Mouse (Mus musculus) midbrain, embryonic 12.5 days (tissue): ENCODE measurements around the gene Siah1a. TPM values are rescaled to one million over a fixed set of nuclear protein-coding genes. Genes with fewer than 3 reads are reported as not detected.

Experiments used
- ATAC-seq: fragments of 200-750 bp; cut with Nextera tagmentation; 2 replicates; pipeline ENCODE4 v1.8.0; 2017; ENCODE audit warnings: low read depth, moderate TSS enrichment, moderate library complexity; ENCODE audit not compliant: low FRiP score
- H3K27ac ChIP-seq: fragments of 300-500 bp; sonication (generic); replicated peaks from 2 replicates; pipeline ENCODE4 v1.5.1; 2016; ENCODE audit warnings: mild to moderate bottlenecking
- H3K27me3 ChIP-seq: fragments of 300-500 bp; sonication (generic); 2 replicates; pipeline ENCODE4 v1.6.1; 2016; ENCODE audit warnings: mild to moderate bottlenecking
- H3K36me3 ChIP-seq: fragments of 300-500 bp; sonication (generic); 2 replicates; pipeline ENCODE4 v1.6.1; 2016
- H3K4me1 ChIP-seq: fragments of 300-500 bp; sonication (generic); 2 replicates; pipeline ENCODE4 v1.6.1; 2016
- H3K4me2 ChIP-seq: fragments of 300-500 bp; sonication (generic); replicated peaks from 2 replicates; pipeline ENCODE4 v1.6.1; 2016; ENCODE audit warnings: mild to moderate bottlenecking, moderate library complexity
- H3K4me3 ChIP-seq: fragments of 300-500 bp; sonication (generic); 2 replicates; pipeline ENCODE4 v1.5.1; 2016; ENCODE audit warnings: mild to moderate bottlenecking
- H3K9ac ChIP-seq: fragments of 300-500 bp; sonication (generic); replicated peaks from 2 replicates; pipeline ENCODE4 v1.6.1; 2016; ENCODE audit warnings: mild to moderate bottlenecking, moderate library complexity
- H3K9me3 ChIP-seq: fragments of 300-500 bp; sonication (generic); 2 replicates; pipeline ENCODE4 v1.6.1; 2016; ENCODE audit warnings: mild to moderate bottlenecking
- WGBS: fragments of 180-500 bp; shearing (Covaris S2); methylation state at CpG from one replicate; pipeline ENCODE4 v1.1.7; 2016; 5-methylcytosine and 5-hydroxymethylcytosine counted together
- polyA plus RNA-seq: library from polyadenylated mRNA; unstranded; fragments of >200 nt; fragmentation: Nextera tagmentation; extraction: Ambion mirVana; gene quantifications from 2 replicates; pipeline ENCODE4 v1.2.1, GENCODE M21; 2016

Gene Siah1a
- 89.8 and 95.7 TPM in 2 replicates for polyA plus RNA-seq

DNA sequence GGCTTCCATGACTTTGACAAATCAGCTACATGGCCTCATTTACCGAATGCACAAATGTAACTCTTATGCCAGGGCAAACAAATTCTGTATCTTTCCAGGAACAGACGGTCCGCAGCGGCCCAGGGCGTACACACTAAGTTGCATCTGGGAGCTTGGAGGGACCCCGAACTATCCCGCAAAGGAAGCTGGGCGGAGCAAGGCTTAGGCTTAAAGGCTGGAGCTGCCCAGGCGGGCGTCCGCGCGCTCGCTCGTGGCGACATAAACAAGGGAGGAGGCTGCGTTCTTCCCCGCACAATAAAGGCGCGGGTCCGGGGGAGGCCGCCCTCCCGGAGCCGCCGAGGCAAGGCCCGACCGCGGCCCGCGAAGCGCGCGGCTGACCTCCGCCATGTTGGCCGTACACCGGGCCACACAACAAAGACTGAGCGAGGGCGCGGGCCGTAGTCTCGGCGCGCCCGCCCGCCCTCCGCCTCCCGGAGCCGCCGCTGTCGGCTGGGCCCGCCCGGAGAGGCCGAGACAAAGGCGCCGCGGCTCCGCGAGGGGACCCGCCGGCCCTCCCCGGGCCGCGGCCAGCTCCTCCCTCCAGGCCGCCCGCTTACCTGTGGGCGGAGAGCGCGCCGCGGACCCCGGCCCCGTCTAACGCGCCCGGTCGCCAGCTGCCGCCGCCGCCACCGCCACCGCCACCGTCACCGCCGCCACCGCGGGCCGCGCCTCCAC is at the start of gene Siah1a, which contains the start of gene Gm10638:
Gene Siah1a (minus strand): TSS at position 714 of the 714 bp plus-strand sequence.
Gene Gm10638 (plus strand): TSS at position 479 of the 714 bp plus-strand sequence.
- peak; percentile 87 for ATAC-seq
- Histone ChIP-seq H3K27me3 (no peaks in the 10 kb centered on the region), H3K9ac (peak within 1 kb of the TSS; percentile 99), H3K36me3 (no peaks in the 10 kb centered on the region), H3K4me2 (peak within 1 kb of the TSS; percentile 84), H3K27ac (peak within 1 kb of the TSS; percentile 98), H3K4me3 (peak within 1 kb of the TSS; percentile 96), H3K4me1 (peaks cover 32% of the 10 kb centered on the region), H3K9me3 (no peaks in the 10 kb centered on the region)
- WGBS, result under 1% methylated on average over 44 of the region's 88 CpGs

GRCm38 (mm10) chr8:86794716-86795115 is 49.0 kb upstream of the Siah1a start:
- H3K9me3 ChIP-seq, result no peaks in the 10 kb centered on the region
- H3K4me2 ChIP-seq, result no peak overlapping the region
- ATAC-seq, result no peak
- no peaks in the 10 kb centered on the region for H3K36me3 ChIP-seq
- no peak overlapping the region for H3K27ac ChIP-seq
- H3K4me1 ChIP-seq, result 0 out of 2 replicates have a peak, but pooled peaks cover 2% of the 10 kb centered on the region
- H3K4me3 ChIP-seq, result no peak overlapping the region
- no peaks in the 10 kb centered on the region for H3K27me3 ChIP-seq
- H3K9ac ChIP-seq, result no peak overlapping the region
- WGBS, result 48% methylated on average over 6 of the region's 6 CpGs

GRCm38 (mm10) chr8:86791542-86791941 is 45.8 kb upstream of the Siah1a start:
- Histone ChIP-seq H3K9me3 (no peaks in the 10 kb centered on the region), H3K36me3 (no peaks in the 10 kb centered on the region), H3K4me1 (0 out of 2 replicates have a peak, but pooled peaks cover 2% of the 10 kb centered on the region), H3K27ac (no peak overlapping the region), H3K4me3 (no peak overlapping the region), H3K9ac (no peak overlapping the region), H3K27me3 (no peaks in the 10 kb centered on the region), H3K4me2 (no peak overlapping the region)
- ATAC-seq, result no peak
- 59% methylated on average over 6 of the region's 6 CpGs for WGBS

DNA sequence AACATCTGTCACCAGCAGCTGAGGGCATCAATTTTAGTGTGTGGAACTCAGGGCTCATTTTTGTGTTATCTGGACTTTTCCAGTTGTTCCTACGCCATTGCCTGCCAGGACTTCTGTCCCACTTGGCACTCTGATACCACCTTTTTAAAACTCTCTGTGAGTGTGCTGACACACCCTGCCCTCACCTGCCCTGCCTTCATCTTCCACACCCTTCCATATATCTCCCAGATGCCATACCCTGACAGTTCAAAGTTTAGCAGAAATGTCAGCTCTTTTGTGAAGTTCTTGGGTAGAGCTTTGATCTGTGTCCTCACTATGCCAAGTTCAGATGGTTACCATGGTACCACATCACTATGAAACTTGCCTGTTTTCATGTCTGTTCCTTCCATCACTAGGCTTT is 43.8 kb upstream of the Siah1a start:
- no peaks in the 10 kb centered on the region for H3K36me3 ChIP-seq
- no peak for ATAC-seq
- H3K27ac ChIP-seq, result no peak overlapping the region
- H3K4me3 ChIP-seq, result no peak overlapping the region
- H3K4me1 ChIP-seq, result 0 out of 2 replicates have a peak, but pooled peaks cover 2% of the 10 kb centered on the region
- no peak overlapping the region for H3K9ac ChIP-seq
- H3K27me3 ChIP-seq, result no peaks in the 10 kb centered on the region
- 76% methylated on average over 1 of the region's 1 CpGs for WGBS
- no peak overlapping the region for H3K4me2 ChIP-seq
- no peaks in the 10 kb centered on the region for H3K9me3 ChIP-seq

DNA sequence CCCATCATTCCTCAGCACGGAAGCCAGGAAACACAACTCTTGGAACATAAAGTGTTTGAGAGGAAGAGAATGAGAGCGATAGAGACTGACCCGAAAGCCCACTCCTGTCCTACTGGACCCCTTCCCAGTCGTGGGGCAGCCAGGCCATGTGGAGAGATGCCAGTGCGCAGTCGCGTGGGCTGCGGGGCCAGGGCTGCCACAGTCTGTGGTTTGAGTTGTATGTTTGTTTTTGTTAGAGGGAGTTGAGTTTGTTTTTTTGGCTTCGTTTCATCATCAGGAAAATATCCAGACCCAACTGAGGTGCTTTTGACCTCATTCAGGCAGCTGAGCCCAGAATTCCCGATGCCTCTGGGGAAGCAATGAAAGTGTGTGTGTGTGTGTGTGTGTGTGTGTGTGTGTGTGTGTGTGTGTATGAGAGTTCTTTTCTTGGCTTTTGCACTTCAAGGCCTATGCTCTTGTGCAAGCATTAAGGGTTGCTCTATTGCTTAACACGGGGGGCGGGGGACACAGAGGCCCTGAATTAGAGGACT is 42.2 kb upstream of the Siah1a start:
- WGBS, result 87% methylated on average over 12 of the region's 12 CpGs
- Histone ChIP-seq H3K9me3 (no peaks in the 10 kb centered on the region), H3K4me2 (no peak overlapping the region), H3K36me3 (no peaks in the 10 kb centered on the region), H3K27ac (no peak overlapping the region), H3K27me3 (no peaks in the 10 kb centered on the region), H3K9ac (no peak overlapping the region), H3K4me3 (no peak overlapping the region), H3K4me1 (0 out of 2 replicates have a peak, but pooled peaks cover 2% of the 10 kb centered on the region)
- no peak for ATAC-seq

- Histone ChIP-seq H3K4me2 (no peak overlapping the region), H3K27ac (no peak overlapping the region), H3K4me3 (no peak overlapping the region), H3K27me3 (no peaks in the 10 kb centered on the region), H3K4me1 (0 out of 2 replicates have a peak, but pooled peaks cover 2% of the 10 kb centered on the region), H3K36me3 (no peaks in the 10 kb centered on the region), H3K9ac (no peak overlapping the region), H3K9me3 (no peaks in the 10 kb centered on the region)
- no peak for ATAC-seq
- 66% methylated on average over 5 of the region's 5 CpGs for WGBS
These were observed 40.8 kb upstream of the Siah1a start for GRCm38 (mm10) chr8:86786498-86786897.

DNA sequence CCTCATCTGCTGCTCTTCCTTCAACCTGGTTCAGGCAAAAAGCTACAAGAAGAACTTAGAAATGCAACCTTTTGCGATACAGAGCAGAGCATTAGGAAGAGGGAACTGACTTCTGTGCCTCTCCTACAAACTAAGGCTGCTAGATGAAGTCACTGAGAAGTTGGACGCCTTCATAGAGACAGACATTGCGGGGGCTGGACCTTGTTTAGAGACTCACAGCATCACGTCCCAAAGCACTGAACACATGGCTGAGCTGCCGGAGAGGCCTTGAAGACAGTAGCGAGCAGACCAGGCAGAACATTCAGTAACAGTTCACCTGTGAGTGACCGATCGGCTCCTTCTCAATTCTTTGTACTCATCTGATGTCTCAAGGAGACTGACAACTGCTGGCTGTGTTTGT is 35.4 kb upstream of the Siah1a start:
- H3K36me3 ChIP-seq, result no peaks in the 10 kb centered on the region
- 91% methylated on average over 8 of the region's 8 CpGs for WGBS
- H3K27ac ChIP-seq, result no peak overlapping the region
- no peak for ATAC-seq
- no peak overlapping the region for H3K9ac ChIP-seq
- no peaks in the 10 kb centered on the region for H3K9me3 ChIP-seq
- no peak overlapping the region for H3K4me2 ChIP-seq
- no peaks in the 10 kb centered on the region for H3K27me3 ChIP-seq
- H3K4me1 ChIP-seq, result no peaks in the 10 kb centered on the region
- no peak overlapping the region for H3K4me3 ChIP-seq

DNA sequence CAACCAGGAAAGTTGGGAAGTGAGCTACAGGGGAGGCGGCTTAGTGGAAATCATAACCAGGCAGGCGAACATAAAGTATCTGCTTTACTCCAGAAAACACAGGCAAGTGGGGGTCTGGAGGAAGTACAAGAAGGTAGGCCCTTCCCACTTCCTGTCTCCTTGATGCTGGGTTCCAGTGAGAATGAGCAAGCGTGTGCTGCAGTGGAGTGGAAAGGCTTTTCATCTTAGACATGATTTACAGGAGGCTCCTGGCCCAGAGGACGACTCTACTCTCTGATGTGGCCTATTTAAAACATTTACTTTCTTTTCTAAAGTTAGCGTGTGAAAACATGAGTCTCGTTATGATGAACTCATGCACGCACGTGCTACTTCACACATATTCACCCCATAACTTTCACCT is 33.5 kb upstream of the Siah1a start:
- Histone ChIP-seq H3K9me3 (no peaks in the 10 kb centered on the region), H3K4me1 (no peaks in the 10 kb centered on the region), H3K4me3 (no peak overlapping the region), H3K36me3 (no peaks in the 10 kb centered on the region), H3K27me3 (no peaks in the 10 kb centered on the region), H3K9ac (no peak overlapping the region), H3K27ac (no peak overlapping the region), H3K4me2 (no peak overlapping the region)
- WGBS, result 87% methylated on average over 8 of the region's 8 CpGs
- ATAC-seq, result no peak

- no peak overlapping the region for H3K4me3 ChIP-seq
- no peaks in the 10 kb centered on the region for H3K9me3 ChIP-seq
- no peak overlapping the region for H3K9ac ChIP-seq
- H3K4me1 ChIP-seq, result no peaks in the 10 kb centered on the region
- H3K36me3 ChIP-seq, result no peaks in the 10 kb centered on the region
- H3K27ac ChIP-seq, result no peak overlapping the region
- no peaks in the 10 kb centered on the region for H3K27me3 ChIP-seq
- no peak for ATAC-seq
- 86% methylated on average over 1 of the region's 1 CpGs for WGBS
- H3K4me2 ChIP-seq, result no peak overlapping the region
These were observed 24.4 kb upstream of the Siah1a start for GRCm38 (mm10) chr8:86769945-86770715.

DNA sequence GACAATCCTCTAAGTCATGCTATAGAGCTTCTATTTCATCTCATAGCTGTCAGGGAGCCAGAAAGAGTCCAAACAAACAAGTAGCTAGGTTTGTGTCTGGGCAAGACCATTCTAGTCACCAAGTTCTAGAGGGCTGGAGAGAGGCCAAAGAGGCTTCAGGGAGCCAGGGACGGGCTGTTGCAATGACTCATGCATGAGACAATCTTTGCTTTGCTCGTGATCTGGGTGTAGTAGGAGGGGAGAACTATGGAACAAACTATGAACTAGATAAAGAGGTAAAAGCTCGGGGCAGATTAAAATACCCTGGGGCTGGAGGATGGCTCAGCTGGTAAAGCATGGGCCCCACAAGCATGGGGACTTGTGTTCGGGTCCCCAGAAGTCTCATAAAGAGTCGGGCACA is 22.8 kb upstream of the Siah1a start:
- no peak overlapping the region for H3K4me2 ChIP-seq
- H3K4me1 ChIP-seq, result no peaks in the 10 kb centered on the region
- no peak overlapping the region for H3K27ac ChIP-seq
- WGBS, result 79% methylated on average over 5 of the region's 5 CpGs
- no peak overlapping the region for H3K9ac ChIP-seq
- no peaks in the 10 kb centered on the region for H3K9me3 ChIP-seq
- H3K27me3 ChIP-seq, result no peaks in the 10 kb centered on the region
- ATAC-seq, result no peak
- no peaks in the 10 kb centered on the region for H3K36me3 ChIP-seq
- no peak overlapping the region for H3K4me3 ChIP-seq

GRCm38 (mm10) chr8:86766548-86767211 is 20.9 kb upstream of the Siah1a start:
- Histone ChIP-seq H3K9me3 (no peaks in the 10 kb centered on the region), H3K4me1 (no peaks in the 10 kb centered on the region), H3K36me3 (no peaks in the 10 kb centered on the region), H3K4me3 (no peak overlapping the region), H3K9ac (no peak overlapping the region), H3K4me2 (no peak overlapping the region), H3K27ac (no peak overlapping the region), H3K27me3 (no peaks in the 10 kb centered on the region)
- no peak for ATAC-seq
- WGBS, result 86% methylated on average over 9 of the region's 9 CpGs

GRCm38 (mm10) chr8:86765669-86766068 is 19.9 kb upstream of the Siah1a start:
- no peaks in the 10 kb centered on the region for H3K36me3 ChIP-seq
- no peaks in the 10 kb centered on the region for H3K27me3 ChIP-seq
- no peak overlapping the region for H3K27ac ChIP-seq
- 92% methylated on average over 8 of the region's 8 CpGs for WGBS
- no peaks in the 10 kb centered on the region for H3K4me1 ChIP-seq
- H3K4me2 ChIP-seq, result no peak overlapping the region
- no peak overlapping the region for H3K9ac ChIP-seq
- H3K9me3 ChIP-seq, result no peaks in the 10 kb centered on the region
- H3K4me3 ChIP-seq, result no peak overlapping the region
- ATAC-seq, result no peak
